Mouse (Mus musculus) embryonic facial prominence, embryonic 14.5 days (tissue): ENCODE results near the gene Scaf4. TPM values are rescaled to one million over a fixed set of nuclear protein-coding genes. Genes with fewer than 3 reads are reported as not detected.

ENCODE experiments used
- ATAC-seq: fragments of 200-750 bp; cut with Nextera tagmentation; 2 replicates; pipeline ENCODE4 v1.8.0; 2017; ENCODE audit warnings: low read depth, moderate number of reproducible peaks, moderate TSS enrichment
- DNase-seq: peaks from one replicate; pipeline ENCODE4 v3.0.0-alpha.2; 2015; ENCODE audit warnings: low spot score
- H3K27ac ChIP-seq: fragments of 300-500 bp; sonication (generic); replicated peaks from 2 replicates; pipeline ENCODE4 v1.5.1; 2014; ENCODE audit warnings: low read depth, mild to moderate bottlenecking, low read length, moderate library complexity
- H3K27me3 ChIP-seq: fragments of 300-500 bp; sonication (generic); replicated peaks from 2 replicates; pipeline ENCODE4 v1.6.1; 2014; ENCODE audit warnings: low read length; ENCODE audit not compliant: control insufficient read depth, insufficient read depth
- H3K36me3 ChIP-seq: fragments of 300-500 bp; sonication (generic); 2 replicates; pipeline ENCODE4 v1.6.1; 2014; ENCODE audit warnings: low read length, mixed read lengths; ENCODE audit not compliant: control insufficient read depth, insufficient read depth
- H3K4me1 ChIP-seq: fragments of 300-500 bp; sonication (generic); 2 replicates; pipeline ENCODE4 v1.6.1; 2014; ENCODE audit warnings: antibody characterized with exemption, low read length; ENCODE audit not compliant: control insufficient read depth, insufficient read depth
- H3K4me2 ChIP-seq: fragments of 300-500 bp; sonication (generic); 2 replicates; pipeline ENCODE4 v1.6.1; 2014; ENCODE audit warnings: low read depth, mild to moderate bottlenecking, low read length, moderate library complexity, mixed read lengths
- H3K4me3 ChIP-seq: fragments of 300-500 bp; sonication (generic); 2 replicates; pipeline ENCODE4 v1.5.1; 2014; ENCODE audit warnings: low read depth, mild to moderate bottlenecking, low read length
- H3K9ac ChIP-seq: fragments of 300-500 bp; sonication (generic); 2 replicates; pipeline ENCODE4 v1.6.1; 2014; ENCODE audit warnings: low read depth, mild to moderate bottlenecking, low read length, moderate library complexity, mixed read lengths
- H3K9me3 ChIP-seq: fragments of 300-500 bp; sonication (generic); 2 replicates; pipeline ENCODE4 v1.6.1; 2016; ENCODE audit warnings: low read length; ENCODE audit not compliant: control insufficient read depth
- WGBS: fragments of 180-500 bp; shearing (Covaris S2); extraction: QIAGEN DNeasy Blood & Tissue Kit; methylation state at CpG from one replicate; pipeline ENCODE4 v1.1.7; 2014; 5-methylcytosine and 5-hydroxymethylcytosine counted together
- polyA plus RNA-seq: library from polyadenylated mRNA; unstranded; fragments of >200 nt; fragmentation: Nextera tagmentation; extraction: Ambion mirVana; gene quantifications from 2 replicates; pipeline ENCODE4 v1.2.1, GENCODE M21; 2014

Scaf4 gene
- polyA plus RNA-seq, 1 experiment from 2014 or later: 23.6 TPM

GRCm38 (mm10) chr16:90239128-90239746 lies 45.1 kb downstream of the Scaf4 start:
- Histone ChIP-seq H3K36me3 (peaks cover 80% of the 10 kb centered on the region), H3K4me1 (no peaks in the 10 kb centered on the region), H3K27ac (no peak overlapping the region), H3K27me3 (no peaks in the 10 kb centered on the region), H3K4me3 (no peak overlapping the region), H3K9ac (no peak overlapping the region), H3K9me3 (no peaks in the 10 kb centered on the region), H3K4me2 (no peak overlapping the region)
- WGBS: 90% methylated on average over 6 of the region's 6 CpGs
- DNase-seq (no peak), ATAC-seq (no peak)

GRCm38 (mm10) chr16:90235188-90235587 lies 49.1 kb downstream of the Scaf4 start:
- ATAC-seq: no peak
- peaks cover 43% of the 10 kb centered on the region for H3K36me3 ChIP-seq

GRCm38 (mm10) chr16:90234617-90235016 lies 49.7 kb downstream of the Scaf4 start:
- Histone ChIP-seq H3K4me3 (no peak overlapping the region), H3K27me3 (no peaks in the 10 kb centered on the region), H3K9ac (no peak overlapping the region), H3K36me3 (peaks cover 42% of the 10 kb centered on the region), H3K4me1 (no peaks in the 10 kb centered on the region), H3K27ac (no peak overlapping the region), H3K4me2 (no peak overlapping the region), H3K9me3 (no peaks in the 10 kb centered on the region)
- ATAC-seq (no peak), DNase-seq (no peak)
- WGBS: 75% methylated on average over 6 of the region's 6 CpGs

More at GRCm38 (mm10) chr16:90235188-90235587, 49.1 kb downstream of the Scaf4 start:
- H3K9me3 ChIP-seq: no peaks in the 10 kb centered on the region
- H3K9ac ChIP-seq: no peak overlapping the region
- 87% methylated on average over 3 of the region's 3 CpGs for WGBS
- H3K4me2 ChIP-seq: no peak overlapping the region
- H3K27ac ChIP-seq: no peak overlapping the region
- DNase-seq: no peak
- no peak overlapping the region for H3K4me3 ChIP-seq
- H3K4me1 ChIP-seq: no peaks in the 10 kb centered on the region
- H3K27me3 ChIP-seq: no peaks in the 10 kb centered on the region

GRCm38 (mm10) chr16:90233702-90234101 lies 50.6 kb downstream of the Scaf4 start:
- no peak overlapping the region for H3K4me2 ChIP-seq
- ATAC-seq (no peak), DNase-seq (no peak)
- no peaks in the 10 kb centered on the region for H3K9me3 ChIP-seq
- H3K27me3 ChIP-seq: no peaks in the 10 kb centered on the region
- H3K4me3 ChIP-seq: no peak overlapping the region
- no peak overlapping the region for H3K27ac ChIP-seq
- no peaks in the 10 kb centered on the region for H3K4me1 ChIP-seq
- H3K36me3 ChIP-seq: peaks cover 40% of the 10 kb centered on the region
- no peak overlapping the region for H3K9ac ChIP-seq
- WGBS: 95% methylated on average over 8 of the region's 10 CpGs

GRCm38 (mm10) chr16:90231302-90231701 lies 53.0 kb downstream of the Scaf4 start:
- Histone ChIP-seq H3K27me3 (no peaks in the 10 kb centered on the region), H3K4me2 (no peak overlapping the region), H3K36me3 (peaks cover 42% of the 10 kb centered on the region), H3K27ac (no peak overlapping the region), H3K9ac (no peak overlapping the region), H3K9me3 (no peaks in the 10 kb centered on the region), H3K4me1 (no peaks in the 10 kb centered on the region), H3K4me3 (no peak overlapping the region)
- DNase-seq (no peak), ATAC-seq (no peak)
- 90% methylated on average over 7 of the region's 7 CpGs for WGBS

- WGBS: 91% methylated on average over 6 of the region's 6 CpGs
- no peaks in the 10 kb centered on the region for H3K4me1 ChIP-seq
- no peak overlapping the region for H3K27ac ChIP-seq
- DNase-seq: no peak
- H3K27me3 ChIP-seq: no peaks in the 10 kb centered on the region
- no peak overlapping the region for H3K4me3 ChIP-seq
- no peak overlapping the region for H3K4me2 ChIP-seq
- H3K36me3 ChIP-seq: peaks cover 50% of the 10 kb centered on the region
- H3K9ac ChIP-seq: no peak overlapping the region
- H3K9me3 ChIP-seq: no peaks in the 10 kb centered on the region
- ATAC-seq: no peak
Measured at GRCm38 (mm10) chr16:90229897-90230296, 54.4 kb downstream of the Scaf4 start.

- 6% methylated on average over 20 of the region's 20 CpGs for WGBS
- Histone ChIP-seq H3K4me2 (peak overlapping the region; percentile 82), H3K4me1 (peaks cover 12% of the 10 kb centered on the region), H3K4me3 (peak overlapping the region; percentile 91), H3K27ac (peak overlapping the region; percentile 93; the same call in 1 of the 2 replicates), H3K9ac (peak overlapping the region; percentile 91), H3K9me3 (no peaks in the 10 kb centered on the region), H3K36me3 (peaks cover 35% of the 10 kb centered on the region), H3K27me3 (no peaks in the 10 kb centered on the region)
- ATAC-seq (no peak), DNase-seq (no peak)
Measured at GRCm38 (mm10) chr16:90221441-90222070, 62.7 kb downstream of the Scaf4 start.

- under 1% methylated on average over 16 of the region's 52 CpGs for WGBS
- H3K4me1 ChIP-seq: peaks cover 12% of the 10 kb centered on the region
- H3K9ac ChIP-seq: peak overlapping the region; percentile 91
- no peaks in the 10 kb centered on the region for H3K27me3 ChIP-seq
- H3K4me2 ChIP-seq: peak overlapping the region; percentile 82
- H3K4me3 ChIP-seq: peak overlapping the region; percentile 91
- DNase-seq: peak; percentile 12
- H3K27ac ChIP-seq: peak overlapping the region; percentile 93
- H3K36me3 ChIP-seq: peaks cover 29% of the 10 kb centered on the region
- no peaks in the 10 kb centered on the region for H3K9me3 ChIP-seq
- ATAC-seq: peak; percentile 82
Measured at GRCm38 (mm10) chr16:90220892-90221431, 63.3 kb downstream of the Scaf4 start.
